Mouse (Mus musculus) thymus, adult 2 months (tissue): ENCODE data around the gene Acsm5. TPM values are rescaled to one million over a fixed set of nuclear protein-coding genes. Genes with fewer than 3 reads are reported as not detected.

Experiments
- DNase-seq: peaks from one replicate; pipeline ENCODE4 v3.0.0; 2021
- H3K27ac ChIP-seq: fragments of 200-500 bp; 2 replicates; pipeline ENCODE4 v1.5.1; 2012; ENCODE audit warnings: low read length, control low read depth; ENCODE audit not compliant: control insufficient read depth, insufficient read depth
- H3K27me3 ChIP-seq: fragments of 200-500 bp; 2 replicates; pipeline ENCODE4 v1.6.1; 2012; ENCODE audit warnings: mild to moderate bottlenecking, low read length, moderate library complexity, mixed read lengths; ENCODE audit not compliant: control insufficient read depth, insufficient read depth
- H3K36me3 ChIP-seq: fragments of 200-500 bp; 2 replicates; pipeline ENCODE4 v1.6.1; 2012; ENCODE audit warnings: mild to moderate bottlenecking, low read length, moderate library complexity; ENCODE audit not compliant: control insufficient read depth, insufficient read depth
- H3K4me1 ChIP-seq: fragments of 200-500 bp; replicated peaks from 2 replicates; pipeline ENCODE4 v1.6.1; 2012; ENCODE audit warnings: low read length; ENCODE audit not compliant: control insufficient read depth, insufficient read depth
- H3K4me3 ChIP-seq: fragments of 200-500 bp; 2 replicates; pipeline ENCODE4 v1.5.1; 2012; ENCODE audit warnings: mild to moderate bottlenecking, low read length, control low read depth, moderate library complexity; ENCODE audit not compliant: control insufficient read depth, insufficient read depth
- CTCF ChIP-seq: fragments of 200-500 bp; IDR thresholded peaks from 2 replicates; pipeline ENCODE4 v1.5.1; 2012; ENCODE audit warnings: mild to moderate bottlenecking, control low read depth, low read length, moderate library complexity, borderline replicate concordance; ENCODE audit not compliant: control insufficient read depth, poor library complexity, insufficient read depth; ENCODE audit errors: extremely low read depth
- POLR2A ChIP-seq: fragments of 200-500 bp; IDR thresholded peaks from 2 replicates; pipeline ENCODE4 v1.6.1; 2012; ENCODE audit warnings: mild to moderate bottlenecking, low read length, control low read depth, moderate library complexity; ENCODE audit not compliant: control insufficient read depth, poor library complexity, insufficient read depth; ENCODE audit errors: extremely low read depth
- WGBS: fragments of 180-500 bp; shearing (Covaris S2); methylation state at CpG from one replicate; pipeline ENCODE4 v1.1.7; 2018; 5-methylcytosine and 5-hydroxymethylcytosine counted together
- polyA plus RNA-seq: library from polyadenylated mRNA; depleted of rRNA; stranded (reverse); fragments of >200 nt; gene quantifications from 2 replicates; pipeline ENCODE4 v1.2.3, GENCODE M21; 2012; rRNA removed

Gene Acsm5
- 0.32 and 0.58 TPM in 2 replicates for polyA plus RNA-seq

DNA sequence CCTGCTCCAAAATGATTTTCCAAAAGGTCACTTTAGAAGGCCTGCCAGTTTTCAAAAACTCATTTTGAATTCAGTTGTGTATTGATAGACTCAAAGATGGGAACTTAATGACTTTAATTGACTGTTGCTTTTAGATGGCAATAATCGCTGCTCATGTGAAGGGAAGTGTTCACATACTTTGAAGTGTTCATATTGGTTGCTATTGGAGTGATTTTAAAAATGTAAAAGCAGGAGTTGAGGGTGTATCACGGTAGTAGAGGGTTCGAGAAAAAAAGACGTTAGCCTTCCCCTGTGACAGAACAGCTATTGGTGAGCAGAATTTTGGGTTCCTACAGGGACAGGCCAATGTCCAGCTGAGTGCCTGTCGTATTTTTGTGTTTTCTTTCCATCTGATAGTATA, at the start of gene Acsm5:
Gene Acsm5, plus strand, starts transcription at position 301 of the 400 bp plus-strand sequence.
- Histone ChIP-seq H3K27ac (no peak within 1 kb of the TSS), H3K4me3 (no peak within 1 kb of the TSS), H3K27me3 (no peaks in the 10 kb centered on the region), H3K4me1 (no peaks in the 10 kb centered on the region), H3K36me3 (no peaks in the 10 kb centered on the region)
- no peak for DNase-seq
- no peak for TF ChIP-seq POLR2A
- TF ChIP-seq CTCF, result no peak
- WGBS, result 76% methylated on average over 5 of the region's 5 CpGs

DNA sequence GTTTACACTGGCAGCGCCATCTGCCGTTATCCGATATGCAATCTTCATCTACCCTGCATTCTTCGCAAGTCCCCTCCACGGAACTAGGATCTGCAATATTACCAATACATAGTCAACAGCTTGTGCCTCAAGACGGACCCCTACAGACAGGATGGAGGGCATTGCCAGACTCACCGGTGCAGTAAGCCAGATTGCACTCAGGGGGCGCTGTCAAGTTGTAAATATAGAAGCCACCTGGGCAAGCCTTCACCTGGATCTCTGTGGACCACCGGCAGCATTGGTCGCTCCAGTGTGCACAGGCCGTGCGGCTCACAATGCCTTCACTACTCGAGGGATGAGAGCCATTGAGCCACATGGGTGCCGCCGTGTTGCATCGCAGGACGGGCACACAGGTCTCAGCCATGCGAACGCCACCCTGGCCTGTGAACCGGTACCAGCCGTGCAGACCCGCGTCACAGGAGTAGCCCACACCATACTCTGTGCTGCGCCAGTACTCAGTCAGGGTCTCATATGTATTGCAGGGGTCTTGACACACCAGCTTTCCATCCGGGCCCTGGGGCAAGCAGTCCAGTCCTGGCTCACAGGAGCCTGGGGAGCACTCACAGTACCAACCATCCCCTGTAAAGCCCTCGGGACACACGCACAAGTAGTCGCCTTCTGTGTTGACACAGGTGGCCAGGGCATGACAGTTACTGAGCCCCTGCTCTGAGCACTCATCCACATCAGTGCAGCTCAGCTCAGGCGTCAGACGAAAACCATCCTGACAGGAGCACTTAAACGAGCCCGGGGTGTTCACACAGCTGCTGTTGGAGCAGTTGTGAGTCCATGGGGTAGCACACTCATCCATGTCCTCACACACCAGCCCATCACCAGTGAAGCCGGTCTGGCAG, 42.5 kb upstream of the Acsm5 start:
- Histone ChIP-seq H3K27me3 (no peaks in the 10 kb centered on the region), H3K4me3 (no peak overlapping the region), H3K36me3 (no peaks in the 10 kb centered on the region), H3K27ac (no peak overlapping the region), H3K4me1 (no peaks in the 10 kb centered on the region)
- TF ChIP-seq CTCF, result no peak
- TF ChIP-seq POLR2A, result no peak
- WGBS, result 83% methylated on average over 33 of the region's 33 CpGs
- DNase-seq, result no peak

DNA sequence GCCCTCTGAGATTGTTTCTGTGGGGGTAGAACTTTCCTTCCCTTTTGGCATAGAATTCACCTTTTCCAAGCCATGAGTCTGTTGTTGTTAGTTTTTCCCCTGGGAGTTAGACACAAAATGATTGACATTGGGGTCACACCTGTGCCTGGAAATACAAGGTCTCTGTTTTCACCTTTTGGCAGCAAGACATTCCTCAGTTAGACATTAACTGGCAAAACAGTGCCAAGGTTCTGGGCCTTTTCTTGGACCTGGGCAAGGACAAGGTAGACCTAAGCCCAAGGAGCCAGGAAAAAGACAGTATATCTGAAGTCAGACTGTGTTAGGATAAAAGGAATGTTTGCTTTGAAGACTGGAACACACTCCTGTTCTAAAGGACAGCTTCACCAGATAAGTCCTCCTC, 40.0 kb upstream of the Acsm5 start, which contains the start of gene Umod:
Gene Umod, minus strand, starts transcription at position 27 of the 400 bp plus-strand sequence.
- TF ChIP-seq POLR2A, result no peak
- no peak for TF ChIP-seq CTCF
- Histone ChIP-seq H3K4me1 (no peaks in the 10 kb centered on the region), H3K27me3 (no peaks in the 10 kb centered on the region), H3K4me3 (no peak within 1 kb of the TSS), H3K36me3 (no peaks in the 10 kb centered on the region), H3K27ac (no peak within 1 kb of the TSS)
- no peak for DNase-seq

DNA sequence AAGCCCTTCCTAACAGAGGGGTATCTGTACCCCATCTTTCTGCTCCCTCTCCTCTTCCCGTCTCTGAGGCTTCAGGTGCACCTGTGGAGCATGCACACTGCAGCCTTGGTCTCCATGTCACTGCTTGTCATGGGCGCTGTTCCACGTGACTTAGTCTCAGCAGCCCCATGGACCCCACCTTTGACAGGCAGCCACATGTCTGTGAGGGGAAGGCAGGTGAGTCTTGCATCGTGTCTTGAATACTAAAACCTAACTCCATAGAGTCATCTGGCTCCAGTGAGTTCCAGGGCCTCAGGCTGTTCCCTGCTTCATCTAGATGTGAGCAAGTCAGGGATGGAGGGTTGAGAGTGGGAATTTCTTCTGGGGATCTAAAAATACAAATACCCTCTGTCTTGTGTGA, 35.1 kb upstream of the Acsm5 start:
- Histone ChIP-seq H3K36me3 (no peaks in the 10 kb centered on the region), H3K4me3 (no peak overlapping the region), H3K27ac (no peak overlapping the region), H3K4me1 (no peaks in the 10 kb centered on the region), H3K27me3 (no peaks in the 10 kb centered on the region)
- no peak for TF ChIP-seq POLR2A
- TF ChIP-seq CTCF, result no peak
- WGBS, result 89% methylated on average over 4 of the region's 4 CpGs
- DNase-seq, result no peak

DNA sequence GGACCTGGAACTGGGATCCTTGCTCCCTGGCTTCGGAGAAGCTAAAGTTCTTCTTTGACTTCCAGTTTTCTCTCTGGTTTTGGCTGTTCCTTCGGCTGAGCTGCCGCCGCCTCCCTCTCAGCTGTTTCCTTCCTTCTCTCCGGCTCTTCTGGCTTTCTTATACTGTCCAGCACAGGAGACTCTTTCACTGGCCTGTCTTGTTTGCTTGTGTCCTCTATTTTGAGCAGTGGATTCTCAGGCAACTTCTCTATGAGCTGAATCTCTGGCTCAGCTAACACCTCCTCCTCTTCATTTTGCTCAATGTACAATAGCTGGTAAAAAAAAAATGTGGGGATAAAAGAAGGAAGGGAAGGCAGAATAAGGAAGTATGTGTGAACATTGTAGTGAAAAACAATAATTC, 32.6 kb upstream of the Acsm5 start:
- no peak overlapping the region for H3K4me3 ChIP-seq
- no peaks in the 10 kb centered on the region for H3K4me1 ChIP-seq
- WGBS, result 34% methylated on average over 5 of the region's 5 CpGs
- no peak for TF ChIP-seq CTCF
- no peak for TF ChIP-seq POLR2A
- H3K27me3 ChIP-seq, result no peaks in the 10 kb centered on the region
- H3K36me3 ChIP-seq, result no peaks in the 10 kb centered on the region
- no peak for DNase-seq
- H3K27ac ChIP-seq, result no peak overlapping the region

DNA sequence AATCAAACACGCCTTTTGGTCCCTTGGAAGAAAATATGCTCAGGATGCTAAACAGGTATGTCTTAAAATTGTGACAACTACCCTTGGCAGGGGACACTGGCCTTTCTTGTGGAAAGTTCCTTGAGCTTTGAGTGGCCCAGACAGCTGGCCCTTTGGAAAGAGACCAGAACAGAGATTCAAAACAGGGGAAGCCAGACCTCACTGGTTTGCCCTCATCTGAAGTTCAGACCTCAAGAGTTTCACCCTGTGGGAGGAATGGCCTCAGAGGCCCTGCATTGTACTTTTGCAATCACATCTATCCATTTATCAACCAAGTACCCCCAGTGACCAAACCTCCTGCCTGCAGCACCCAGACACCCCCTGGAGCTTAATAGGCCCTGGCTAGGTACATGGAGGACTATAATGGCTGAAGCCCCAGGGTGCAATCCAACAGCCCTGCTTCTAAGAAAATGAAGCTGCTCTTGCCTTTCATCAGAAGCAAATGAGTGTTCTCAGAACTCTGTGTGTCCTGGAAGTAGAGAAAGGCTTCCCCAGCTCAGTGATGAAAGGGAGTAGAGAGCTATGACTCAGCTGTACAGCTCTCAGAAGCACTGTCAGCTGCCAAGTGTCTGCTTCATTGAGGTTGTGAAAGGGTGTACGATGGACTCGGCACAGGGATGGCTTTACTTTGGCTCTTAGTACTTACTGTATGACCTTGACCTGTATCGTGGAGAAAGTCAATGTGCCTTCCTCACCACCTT, 29.1 kb upstream of the Acsm5 start:
- 92% methylated on average over 4 of the region's 4 CpGs for WGBS
- Histone ChIP-seq H3K27me3 (no peaks in the 10 kb centered on the region), H3K4me3 (no peak overlapping the region), H3K36me3 (no peaks in the 10 kb centered on the region), H3K4me1 (no peaks in the 10 kb centered on the region), H3K27ac (no peak overlapping the region)
- TF ChIP-seq CTCF, result no peak
- no peak for TF ChIP-seq POLR2A
- DNase-seq, result no peak

DNA sequence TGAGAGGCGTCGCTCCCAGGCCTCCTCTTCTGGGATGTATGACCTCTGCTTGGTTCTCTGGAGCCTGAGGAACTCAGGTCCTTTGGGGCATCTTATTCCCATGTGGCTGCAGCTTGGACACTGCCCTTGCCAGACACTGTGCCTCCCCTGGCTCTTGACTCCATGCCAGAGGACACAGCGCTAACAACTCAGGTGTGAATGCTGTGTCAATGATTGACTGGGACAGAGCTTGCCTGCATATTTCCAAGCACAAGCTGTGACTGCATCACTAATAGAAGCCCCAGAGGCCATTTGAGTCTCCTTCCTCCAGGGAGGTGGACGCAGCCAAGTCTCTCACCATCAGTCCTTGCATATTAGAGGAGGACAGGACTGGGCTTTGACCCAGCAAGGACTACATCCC, 8.1 kb upstream of the Acsm5 start:
- TF ChIP-seq POLR2A (no peak), CTCF (no peak)
- Histone ChIP-seq H3K4me1 (no peaks in the 10 kb centered on the region), H3K36me3 (no peaks in the 10 kb centered on the region), H3K4me3 (no peak overlapping the region), H3K27me3 (no peaks in the 10 kb centered on the region), H3K27ac (no peak overlapping the region)
- WGBS, result 89% methylated on average over 4 of the region's 4 CpGs
- no peak for DNase-seq
